Mouse (Mus musculus): ENCODE data around the gene Smim27. TPM values are rescaled to one million over a fixed set of nuclear protein-coding genes. Genes with fewer than 3 reads are reported as not detected.

Smim27 gene
- 22.8 and 36.5 TPM in 2 replicates for polyA plus RNA-seq (2012)

DNA sequence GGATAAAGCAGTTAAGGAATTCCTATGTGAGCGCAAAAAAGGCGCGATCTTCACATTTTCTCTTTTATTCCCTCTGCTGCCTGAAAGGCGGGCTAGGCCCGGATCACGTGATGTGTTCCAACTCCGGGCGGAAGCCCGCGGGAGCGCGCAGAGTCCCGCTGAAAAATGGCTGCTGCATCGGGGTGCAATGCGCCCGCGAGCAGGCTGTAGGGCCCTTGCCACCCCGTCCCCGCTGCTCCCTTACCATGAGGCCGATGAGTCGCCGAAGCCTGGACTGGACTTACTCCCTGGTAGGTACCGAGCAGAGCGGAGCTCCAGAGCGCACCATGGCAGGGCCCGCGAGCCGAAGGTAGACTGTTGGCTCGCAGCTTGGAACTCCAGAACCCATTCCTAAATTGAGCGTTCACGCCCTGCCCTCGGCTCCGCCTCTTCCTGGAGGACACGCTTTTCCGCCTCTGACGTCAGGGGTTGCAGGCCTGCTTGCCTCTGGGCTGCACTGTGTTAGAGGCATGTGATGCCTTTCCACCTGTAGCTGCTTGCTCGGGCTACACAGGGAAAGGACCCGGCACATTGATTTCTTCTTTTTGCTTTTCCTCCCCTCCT is at the start of gene Smim27, which contains the start of gene Topors:
Gene Smim27 (plus strand): TSS at position 150 of the 603 bp plus-strand sequence.
Gene Topors (minus strand): TSS at position 421 of the 603 bp plus-strand sequence.

GRCm38 (mm10) chr4:40239409-40240271 is 29.7 kb upstream of the Smim27 start, which contains the start of gene Ddx58:
Gene Ddx58 (minus strand): TSS chr4:40239828.

GRCm38 (mm10) chr4:40279276-40279900 is 10.0 kb downstream of the Smim27 start, which contains the start of gene Ndufb6:
Gene Ndufb6 (minus strand): TSS chr4:40279421.

Other genes starting within 250 kb of the Smim27 start
- gene Aco1, start 126.5 kb upstream of the Smim27 start, polyA plus RNA-seq (2012), result 4.2 and 4.4 TPM in 2 replicates
- 1.0 and 1.8 TPM in 2 replicates for gene Ddx58, start 29.8 kb upstream of the Smim27 start, polyA plus RNA-seq (2012)
- 13.9 and 15.9 TPM in 2 replicates for gene Topors, start 271 bp downstream of the Smim27 start, polyA plus RNA-seq (2012)
- 221 and 247 TPM in 2 replicates for gene Ndufb6, start 9.8 kb downstream of the Smim27 start, polyA plus RNA-seq (2012)
- 1.7 and 3.3 TPM in 2 replicates for gene Tmem215, start 202.6 kb downstream of the Smim27 start, polyA plus RNA-seq (2012)